Mouse (Mus musculus): ENCODE measurements around the gene Sesn3. TPM values are rescaled to one million over a fixed set of nuclear protein-coding genes. Genes with fewer than 3 reads are reported as not detected.

Sesn3 gene
- total and polyA plus RNA-seq, 2 experiments: 4.2 to 14.9 TPM

GRCm38 (mm10) chr9:14300795-14301194 is 25.9 kb downstream of the Sesn3 start:
- H3K4me1 ChIP-seq (ENCODE audit: control insufficient read depth, insufficient read depth, low read length): no peaks in the 10 kb centered on the region
- no peaks in the 10 kb centered on the region for H3K27me3 ChIP-seq (ENCODE audit: control insufficient read depth, insufficient read depth, low read length)
- no peak overlapping the region for H3K4me3 ChIP-seq (ENCODE audit: insufficient read depth, low read depth, low read length)
- H3K9ac ChIP-seq (ENCODE audit: low read depth, low read length): no peak overlapping the region
- H3K36me3 ChIP-seq (ENCODE audit: control insufficient read depth, insufficient read depth, low read length): no peaks in the 10 kb centered on the region
- DNase-seq (ENCODE audit: extremely low read depth, low read depth, low spot score): no peak
- 81% methylated on average over 6 of the region's 6 CpGs for WGBS
- TF ChIP-seq POLR2A (IDR thresholded peaks at IDR 0.05; ENCODE audit: extremely low read depth, insufficient read depth, low read length) (no peak), CTCF (IDR thresholded peaks at IDR 0.05; ENCODE audit: low read depth, low read length) (no peak)
- no peak overlapping the region for H3K27ac ChIP-seq (replicated peaks; ENCODE audit: insufficient read depth, low read depth, low read length)
- peaks cover 5% of the 10 kb centered on the region; the same call in 1 of the 2 replicates for H3K79me2 ChIP-seq (ENCODE audit: control insufficient read depth, insufficient read depth, low read length)

- Histone ChIP-seq H3K79me2 (ENCODE audit: control insufficient read depth, insufficient read depth, low read length) (no peaks in the 10 kb centered on the region; the same call in 1 of the 2 replicates), H3K9ac (ENCODE audit: low read depth, low read length) (no peak overlapping the region), H3K27me3 (ENCODE audit: control insufficient read depth, insufficient read depth, low read length) (no peaks in the 10 kb centered on the region), H3K36me3 (ENCODE audit: control insufficient read depth, insufficient read depth, low read length) (no peaks in the 10 kb centered on the region), H3K27ac (replicated peaks; ENCODE audit: insufficient read depth, low read depth, low read length) (no peak overlapping the region), H3K4me1 (ENCODE audit: control insufficient read depth, insufficient read depth, low read length) (peaks cover 6% of the 10 kb centered on the region; the same call in 1 of the 2 replicates), H3K4me3 (ENCODE audit: insufficient read depth, low read depth, low read length) (no peak overlapping the region)
- no peak for DNase-seq (ENCODE audit: extremely low read depth, low read depth, low spot score)
- WGBS: 91% methylated on average over 9 of the region's 9 CpGs
- TF ChIP-seq POLR2A (IDR thresholded peaks at IDR 0.05; ENCODE audit: extremely low read depth, insufficient read depth, low read length) (no peak), CTCF (IDR thresholded peaks at IDR 0.05; ENCODE audit: low read depth, low read length) (no peak)
Measured at GRCm38 (mm10) chr9:14304262-14304968, 29.5 kb downstream of the Sesn3 start.

GRCm38 (mm10) chr9:14307341-14307740 is 32.5 kb downstream of the Sesn3 start:
- Histone ChIP-seq H3K4me1 (ENCODE audit: control insufficient read depth, insufficient read depth, low read length) (peaks cover 7% of the 10 kb centered on the region; the same call in 1 of the 2 replicates), H3K27me3 (ENCODE audit: control insufficient read depth, insufficient read depth, low read length) (no peaks in the 10 kb centered on the region), H3K4me3 (ENCODE audit: insufficient read depth, low read depth, low read length) (no peak overlapping the region), H3K36me3 (ENCODE audit: control insufficient read depth, insufficient read depth, low read length) (peaks cover 2% of the 10 kb centered on the region; the same call in 1 of the 2 replicates), H3K27ac (replicated peaks; ENCODE audit: insufficient read depth, low read depth, low read length) (0 out of 2 replicates have a peak overlapping the region, but pooled peaks have one; percentile 2), H3K9ac (ENCODE audit: low read depth, low read length) (no peak overlapping the region), H3K79me2 (ENCODE audit: control insufficient read depth, insufficient read depth, low read length) (no peaks in the 10 kb centered on the region; the same call in 1 of the 2 replicates)
- peak; percentile 88 for DNase-seq (ENCODE audit: extremely low read depth, low read depth, low spot score)
- WGBS: 19% methylated on average over 3 of the region's 3 CpGs
- TF ChIP-seq POLR2A (IDR thresholded peaks at IDR 0.05; ENCODE audit: extremely low read depth, insufficient read depth, low read length) (no peak), CTCF (IDR thresholded peaks at IDR 0.05; ENCODE audit: low read depth, low read length) (no peak)

DNA sequence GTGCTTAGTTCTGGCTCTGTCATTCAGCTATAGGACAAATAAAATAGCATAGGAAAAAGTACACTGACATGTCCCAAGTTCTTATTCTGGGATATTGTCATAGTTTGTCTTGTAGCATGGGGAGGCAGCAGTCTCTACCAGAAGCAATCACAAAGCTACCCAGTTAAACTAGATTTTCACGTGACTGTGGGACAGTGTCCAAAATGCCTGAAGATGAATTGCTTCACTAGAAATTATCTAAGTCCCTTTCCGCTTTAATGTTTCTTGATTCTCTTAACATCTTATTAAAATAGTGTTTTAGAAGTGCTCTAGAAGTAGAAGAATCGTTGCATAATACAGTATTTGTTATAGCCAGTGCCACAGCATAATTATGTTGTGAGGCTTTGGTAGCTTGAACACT is 39.1 kb downstream of the Sesn3 start:
- H3K4me3 ChIP-seq (ENCODE audit: insufficient read depth, low read depth, low read length): no peak overlapping the region
- H3K9ac ChIP-seq (ENCODE audit: low read depth, low read length): no peak overlapping the region
- no peak overlapping the region for H3K27ac ChIP-seq (replicated peaks; ENCODE audit: insufficient read depth, low read depth, low read length)
- peaks cover 1% of the 10 kb centered on the region; the same call in 1 of the 2 replicates for H3K4me1 ChIP-seq (ENCODE audit: control insufficient read depth, insufficient read depth, low read length)
- no peak for TF ChIP-seq POLR2A (IDR thresholded peaks at IDR 0.05; ENCODE audit: extremely low read depth, insufficient read depth, low read length)
- TF ChIP-seq CTCF (IDR thresholded peaks at IDR 0.05; ENCODE audit: low read depth, low read length): no peak
- no peaks in the 10 kb centered on the region for H3K79me2 ChIP-seq (ENCODE audit: control insufficient read depth, insufficient read depth, low read length)
- H3K36me3 ChIP-seq (ENCODE audit: control insufficient read depth, insufficient read depth, low read length): peaks cover 4% of the 10 kb centered on the region
- WGBS: 82% methylated on average over 3 of the region's 3 CpGs
- DNase-seq (ENCODE audit: extremely low read depth, low read depth, low spot score): no peak
- H3K27me3 ChIP-seq (ENCODE audit: control insufficient read depth, insufficient read depth, low read length): no peaks in the 10 kb centered on the region

DNA sequence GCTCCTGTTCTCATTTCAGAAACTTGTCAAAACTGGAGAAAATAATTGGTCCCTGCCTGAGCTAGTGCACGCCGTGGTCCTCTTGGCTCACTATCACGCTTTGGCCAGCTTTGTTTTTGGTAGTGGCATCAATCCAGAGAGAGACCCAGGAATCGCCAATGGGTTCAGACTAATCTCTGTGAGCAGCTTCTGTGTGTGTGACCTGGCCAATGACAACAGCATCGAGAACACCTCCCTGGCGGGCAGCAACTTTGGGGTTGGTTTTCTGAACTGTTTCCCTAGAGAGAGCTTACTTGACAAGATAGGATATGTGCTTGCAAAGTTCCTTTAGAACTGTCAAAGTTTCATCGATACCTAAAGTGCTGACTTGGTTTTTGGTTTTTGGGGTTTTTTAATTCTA is 39.6 kb downstream of the Sesn3 start:
- Histone ChIP-seq H3K4me1 (ENCODE audit: control insufficient read depth, insufficient read depth, low read length) (peaks cover 1% of the 10 kb centered on the region; the same call in 1 of the 2 replicates), H3K27ac (replicated peaks; ENCODE audit: insufficient read depth, low read depth, low read length) (no peak overlapping the region), H3K79me2 (ENCODE audit: control insufficient read depth, insufficient read depth, low read length) (no peaks in the 10 kb centered on the region), H3K36me3 (ENCODE audit: control insufficient read depth, insufficient read depth, low read length) (peaks cover 4% of the 10 kb centered on the region), H3K27me3 (ENCODE audit: control insufficient read depth, insufficient read depth, low read length) (no peaks in the 10 kb centered on the region), H3K4me3 (ENCODE audit: insufficient read depth, low read depth, low read length) (no peak overlapping the region), H3K9ac (ENCODE audit: low read depth, low read length) (no peak overlapping the region)
- DNase-seq (ENCODE audit: extremely low read depth, low read depth, low spot score): no peak
- no peak for TF ChIP-seq CTCF (IDR thresholded peaks at IDR 0.05; ENCODE audit: low read depth, low read length)
- no peak for TF ChIP-seq POLR2A (IDR thresholded peaks at IDR 0.05; ENCODE audit: extremely low read depth, insufficient read depth, low read length)
- 60% methylated on average over 7 of the region's 7 CpGs for WGBS

DNA sequence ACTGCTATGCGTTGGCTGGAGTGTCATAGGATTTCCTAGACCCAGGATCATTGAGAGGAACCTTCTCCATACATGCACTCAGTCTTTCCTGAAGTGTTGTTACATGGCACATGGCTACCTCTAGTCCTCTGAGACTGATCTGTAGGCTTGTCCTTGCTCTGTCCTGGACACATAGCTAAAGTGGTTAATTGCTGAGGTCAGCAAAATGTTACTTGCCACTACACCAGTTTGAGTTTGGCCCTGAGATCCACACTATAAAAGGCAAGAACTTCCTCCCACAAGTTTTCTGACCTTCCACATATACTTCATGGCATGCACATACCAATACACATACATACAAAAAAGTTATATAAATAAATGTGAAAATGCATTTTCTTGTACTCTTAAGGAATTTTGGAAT is 41.8 kb downstream of the Sesn3 start:
- no peak for TF ChIP-seq CTCF (IDR thresholded peaks at IDR 0.05; ENCODE audit: low read depth, low read length)
- no peak for TF ChIP-seq POLR2A (IDR thresholded peaks at IDR 0.05; ENCODE audit: extremely low read depth, insufficient read depth, low read length)
- 100% methylated on average over 1 of the region's 1 CpGs for WGBS
- Histone ChIP-seq H3K27me3 (ENCODE audit: control insufficient read depth, insufficient read depth, low read length) (no peaks in the 10 kb centered on the region), H3K79me2 (ENCODE audit: control insufficient read depth, insufficient read depth, low read length) (no peaks in the 10 kb centered on the region), H3K4me1 (ENCODE audit: control insufficient read depth, insufficient read depth, low read length) (no peaks in the 10 kb centered on the region), H3K4me3 (ENCODE audit: insufficient read depth, low read depth, low read length) (no peak overlapping the region), H3K36me3 (ENCODE audit: control insufficient read depth, insufficient read depth, low read length) (peaks cover 8% of the 10 kb centered on the region), H3K27ac (replicated peaks; ENCODE audit: insufficient read depth, low read depth, low read length) (no peak overlapping the region), H3K9ac (ENCODE audit: low read depth, low read length) (no peak overlapping the region)
- DNase-seq (ENCODE audit: extremely low read depth, low read depth, low spot score): no peak

Data from liver, adult 2 months (tissue).